Mouse (Mus musculus) megakaryocyte progenitor cell, adult 5-6 weeks (primary cell): ENCODE measurements around the gene Slc26a10. TPM values are rescaled to one million over a fixed set of nuclear protein-coding genes. Genes with fewer than 3 reads are reported as not detected.
A peak's percentile ranks its signal among the peaks of the same experiment; 100 is the strongest.
"Not testable (repeated sequence)": the region's sequence is repeated elsewhere in the genome, so short reads cannot be mapped to it uniquely, and the experiment has no call there.

Experiments
- ATAC-seq: replicated peaks from 2 replicates; pipeline ENCODE4 v1.8.0; 2016; ENCODE audit warnings: mild to moderate bottlenecking, moderate TSS enrichment, inconsistent platforms; ENCODE audit not compliant: poor library complexity
- total RNA-seq, 2 experiments: library from RNA; stranded (forward) in 1 of 2; stranded (reverse) in 1 of 2; fragments of 157-497, 149-512 nt in 1 of 2; fragments of 200-1000 nt in 1 of 2; gene quantifications; 2 replicates each; pipeline versions ENCODE4 v1.2.3 to v1.2.4; 2015 to 2017

Gene Slc26a10
- total RNA-seq, 2 experiments from 2014 or later, result 0.87 TPM; not detected in 1

GRCm38 (mm10) chr10:127164631-127165353 lies 15.7 kb downstream of the Slc26a10 start, which contains the start of gene B4galnt1:
Gene B4galnt1, plus strand, starts transcription at chr10:127165225.
- ATAC-seq, result peak; percentile 63

- no peak for ATAC-seq
These were observed 16.3 kb downstream of the Slc26a10 start for GRCm38 (mm10) chr10:127164190-127164589.

- ATAC-seq, result peak; percentile 33
These were observed 17.6 kb downstream of the Slc26a10 start for GRCm38 (mm10) chr10:127162771-127163261.

- ATAC-seq, result no peak
These were observed 19.7 kb downstream of the Slc26a10 start for GRCm38 (mm10) chr10:127160728-127161127.

GRCm38 (mm10) chr10:127160081-127160480 lies 20.4 kb downstream of the Slc26a10 start:
- no peak for ATAC-seq

- ATAC-seq, result no peak
These were observed 22.0 kb downstream of the Slc26a10 start for GRCm38 (mm10) chr10:127158471-127158870.

- no peak for ATAC-seq
These were observed 23.9 kb downstream of the Slc26a10 start for GRCm38 (mm10) chr10:127156511-127156910.

- ATAC-seq, result no peak
These were observed 24.4 kb downstream of the Slc26a10 start for GRCm38 (mm10) chr10:127156089-127156488.

GRCm38 (mm10) chr10:127154652-127155051 lies 25.8 kb downstream of the Slc26a10 start:
- no peak for ATAC-seq

GRCm38 (mm10) chr10:127154241-127154640 lies 26.2 kb downstream of the Slc26a10 start:
- no peak for ATAC-seq

- ATAC-seq, result no peak
These were observed 27.1 kb downstream of the Slc26a10 start for GRCm38 (mm10) chr10:127153323-127153722.

GRCm38 (mm10) chr10:127152556-127152955 lies 27.9 kb downstream of the Slc26a10 start:
- not testable (repeated sequence) for ATAC-seq

- not testable (repeated sequence) for ATAC-seq
These were observed 29.2 kb downstream of the Slc26a10 start for GRCm38 (mm10) chr10:127151233-127151632.

- ATAC-seq, result peak; percentile 37; the same call in 1 of the 2 replicates
These were observed 30.0 kb downstream of the Slc26a10 start for GRCm38 (mm10) chr10:127150471-127150872.

- no peak for ATAC-seq
These were observed 33.3 kb downstream of the Slc26a10 start for GRCm38 (mm10) chr10:127147135-127147534.

GRCm38 (mm10) chr10:127145303-127145702 lies 35.1 kb downstream of the Slc26a10 start:
- ATAC-seq, result no peak

GRCm38 (mm10) chr10:127144536-127144935 lies 35.9 kb downstream of the Slc26a10 start:
- ATAC-seq, result no peak

GRCm38 (mm10) chr10:127143228-127143627 lies 37.2 kb downstream of the Slc26a10 start:
- ATAC-seq, result no peak

GRCm38 (mm10) chr10:127141500-127141899 lies 38.9 kb downstream of the Slc26a10 start:
- ATAC-seq, result no peak

GRCm38 (mm10) chr10:127140971-127141370 lies 39.5 kb downstream of the Slc26a10 start:
- no peak for ATAC-seq

GRCm38 (mm10) chr10:127138328-127139141 lies 41.9 kb downstream of the Slc26a10 start:
- ATAC-seq, result peak; percentile 12

GRCm38 (mm10) chr10:127137896-127138295 lies 42.5 kb downstream of the Slc26a10 start:
- ATAC-seq, result no peak
